Mouse (Mus musculus): ENCODE data around the gene Fam209.

The Fam209 gene

GRCm38 (mm10) chr2:172472318-172472717, at the start of gene Fam209:
Fam209 (plus strand) TSS chr2:172472520.
- DNase-seq (ENCODE audit: low read depth, low spot score) = no peak

GRCm38 (mm10) chr2:172430609-172431008, 41.7 kb upstream of the Fam209 start:
- DNase-seq (ENCODE audit: low read depth, low spot score) = no peak

GRCm38 (mm10) chr2:172433746-172434145, 38.6 kb upstream of the Fam209 start:
- DNase-seq (ENCODE audit: low read depth, low spot score) = no peak

- no peak for DNase-seq (ENCODE audit: low read depth, low spot score)
Measured at GRCm38 (mm10) chr2:172437371-172437952, 34.9 kb upstream of the Fam209 start.

- peak; percentile 99 for DNase-seq (ENCODE audit: low read depth, low spot score)
Measured at GRCm38 (mm10) chr2:172439843-172440639, 32.3 kb upstream of the Fam209 start, which contains the start of gene Rtf2. Rtf2 (plus strand) TSS chr2:172440556.

- DNase-seq (ENCODE audit: low read depth, low spot score) = no peak
Measured at GRCm38 (mm10) chr2:172440640-172441005, 31.7 kb upstream of the Fam209 start.

DNA sequence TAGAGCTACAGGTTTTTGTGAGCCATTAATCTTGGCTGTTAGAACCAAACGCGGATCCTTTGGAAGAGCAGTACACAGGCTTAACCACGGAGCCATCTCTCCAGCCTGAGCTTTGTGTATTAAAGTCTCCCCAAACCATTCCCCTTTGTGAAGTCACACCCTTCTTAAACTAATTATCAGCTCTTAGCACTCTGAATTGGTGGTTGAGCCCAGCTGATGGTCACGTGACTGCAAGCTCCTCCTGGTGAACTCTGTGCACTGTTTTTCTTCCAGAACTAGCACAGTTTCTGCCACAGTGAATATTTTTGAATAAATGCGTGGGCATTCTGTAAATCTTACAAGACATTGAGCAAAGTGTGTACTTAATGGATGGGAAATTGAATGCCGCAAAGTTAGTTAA, 31.1 kb upstream of the Fam209 start:
- no peak for DNase-seq (ENCODE audit: low read depth, low spot score)

DNA sequence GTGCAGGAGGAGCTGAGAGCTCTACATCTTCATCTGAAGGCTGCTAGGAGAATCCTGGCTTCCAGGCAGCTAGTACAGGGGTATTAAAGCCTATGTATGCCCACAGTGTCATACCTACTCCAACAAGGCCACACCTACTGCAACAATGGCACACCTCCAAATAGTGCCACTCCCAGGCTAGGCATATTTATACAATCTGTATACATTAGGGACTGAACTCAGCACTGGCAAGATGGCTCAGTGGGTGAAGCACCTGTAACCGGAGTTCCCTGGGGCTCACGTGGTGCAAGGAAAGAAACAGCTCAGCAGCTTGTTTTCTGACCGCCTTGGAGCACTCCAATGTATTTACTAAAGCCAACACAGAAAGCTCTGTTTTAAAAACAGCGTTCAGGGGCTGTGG, 26.7 kb upstream of the Fam209 start:
- DNase-seq (ENCODE audit: low read depth, low spot score) = no peak

DNA sequence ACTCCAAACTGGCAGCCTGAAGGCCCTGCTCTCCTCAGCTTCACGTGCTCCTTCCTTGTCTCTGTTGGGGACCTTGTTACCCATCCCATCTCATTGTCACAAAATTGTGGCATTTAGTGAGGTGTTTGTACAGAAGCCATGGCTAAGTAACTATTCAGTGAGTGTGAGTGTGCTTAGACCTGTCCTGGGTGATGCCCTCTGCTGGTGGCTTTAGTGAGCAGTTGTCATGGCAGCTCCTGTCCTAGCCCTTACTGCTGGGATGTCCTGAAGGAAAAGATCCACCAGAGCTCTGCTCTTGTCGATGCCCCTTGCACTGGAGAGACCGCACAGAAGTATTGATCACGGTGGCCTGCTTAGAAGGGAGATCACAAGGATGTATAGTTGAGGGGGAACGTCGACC, 25.0 kb upstream of the Fam209 start:
- no peak for DNase-seq (ENCODE audit: low read depth, low spot score)

DNA sequence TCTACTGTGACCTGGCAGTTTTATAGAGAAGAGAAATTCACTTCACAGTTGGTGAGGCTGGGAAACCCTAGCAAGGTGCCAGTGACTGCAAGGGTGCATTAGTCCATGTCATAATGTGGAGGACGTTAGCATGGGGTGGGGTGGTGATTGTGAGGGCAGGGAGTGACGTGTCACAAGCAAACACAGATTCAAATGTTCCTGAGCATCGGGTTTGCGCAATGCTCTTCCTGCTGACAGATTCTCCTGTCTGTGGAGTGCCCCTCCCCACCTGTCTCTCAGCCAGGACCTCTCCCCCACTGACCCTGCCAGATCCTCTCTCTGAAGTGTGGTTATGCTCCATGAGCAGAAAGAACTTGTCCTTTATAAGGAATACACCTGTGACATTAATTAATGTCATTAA, 24.0 kb upstream of the Fam209 start:
- DNase-seq (ENCODE audit: low read depth, low spot score) = no peak

DNA sequence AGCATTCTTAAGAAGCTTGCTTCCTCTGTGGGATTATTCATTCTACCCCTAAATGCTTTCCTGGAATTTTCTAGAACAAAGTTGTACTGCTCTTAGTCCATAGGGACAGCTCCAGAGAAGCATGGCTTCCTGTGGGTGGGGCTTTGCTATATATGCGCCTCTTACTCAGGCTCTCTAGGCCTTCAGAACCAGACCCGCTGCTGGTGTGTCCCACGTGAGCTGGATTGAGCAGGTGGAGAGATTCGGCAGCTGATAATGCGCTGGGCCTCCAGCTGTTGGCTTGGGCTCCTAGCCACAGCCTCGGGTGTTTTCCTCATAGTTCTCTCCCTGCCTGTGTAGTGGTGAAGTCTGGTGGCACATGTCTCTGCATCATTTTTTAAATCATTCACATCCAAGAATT, 21.7 kb upstream of the Fam209 start:
- no peak for DNase-seq (ENCODE audit: low read depth, low spot score)

DNA sequence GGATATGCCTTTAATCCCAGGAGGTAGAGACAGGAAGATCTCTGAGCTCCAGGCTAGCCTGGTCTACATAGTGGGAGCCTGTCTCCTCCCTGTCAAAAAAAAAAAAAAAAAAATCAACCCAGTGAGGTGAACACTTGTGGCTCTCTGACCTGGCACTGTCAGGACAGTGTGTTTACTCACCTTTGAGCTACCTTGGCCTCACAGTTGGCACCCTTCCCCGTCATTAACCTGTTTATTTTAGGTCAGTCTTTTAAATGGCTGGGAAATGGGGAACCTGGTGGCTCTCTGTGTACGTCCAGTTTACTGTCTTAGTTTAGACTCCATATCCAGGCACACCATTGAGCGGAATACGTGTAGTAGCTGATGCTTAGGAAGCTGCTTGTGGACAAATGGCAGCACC, 20.3 kb upstream of the Fam209 start:
- DNase-seq (ENCODE audit: low read depth, low spot score) = no peak

DNA sequence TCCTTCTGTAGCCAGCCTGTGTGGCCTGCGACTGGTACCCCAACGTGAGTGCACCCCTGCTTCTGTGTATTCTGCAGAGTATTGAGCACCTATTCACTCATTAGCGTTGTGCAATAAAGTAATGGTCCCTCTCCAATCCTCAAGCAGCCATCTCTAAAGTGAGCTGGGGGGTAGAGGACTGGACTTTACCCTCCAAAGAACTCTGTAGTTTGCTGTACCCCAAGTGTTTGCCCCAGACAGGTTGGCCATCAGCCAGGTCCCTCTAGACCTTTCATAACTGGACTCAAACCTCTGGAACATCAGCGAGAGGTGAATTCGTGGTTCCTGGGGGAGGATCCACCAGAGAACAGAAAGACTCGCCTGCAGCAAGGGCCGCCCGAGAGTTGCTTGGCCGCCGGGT, 19.9 kb upstream of the Fam209 start:
- no peak for DNase-seq (ENCODE audit: low read depth, low spot score)

DNA sequence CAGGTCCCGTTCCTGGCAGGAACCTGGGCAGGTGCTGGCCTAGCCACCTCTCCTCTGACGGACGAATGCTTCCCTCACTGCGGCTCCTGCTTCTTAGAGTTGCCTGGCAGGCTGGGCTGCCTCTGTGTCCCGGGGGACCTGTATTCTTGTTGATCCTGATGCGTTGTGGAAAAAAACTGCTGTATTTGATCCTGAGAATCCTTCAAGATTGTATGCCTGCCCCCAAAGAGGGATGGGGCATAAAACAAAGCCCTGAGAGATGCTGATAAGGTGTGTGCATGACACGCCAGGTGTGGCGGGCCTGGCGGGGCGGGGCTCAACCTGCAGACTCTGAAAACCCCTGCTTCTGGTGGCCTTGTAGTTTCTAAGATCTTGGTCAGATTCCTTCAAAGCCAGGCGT, 13.8 kb upstream of the Fam209 start, which contains the start of gene Gcnt7:
Gene Gcnt7, minus strand, starts transcription at position 101 of the 400 bp plus-strand sequence.
- no peak for DNase-seq (ENCODE audit: low read depth, low spot score)

DNA sequence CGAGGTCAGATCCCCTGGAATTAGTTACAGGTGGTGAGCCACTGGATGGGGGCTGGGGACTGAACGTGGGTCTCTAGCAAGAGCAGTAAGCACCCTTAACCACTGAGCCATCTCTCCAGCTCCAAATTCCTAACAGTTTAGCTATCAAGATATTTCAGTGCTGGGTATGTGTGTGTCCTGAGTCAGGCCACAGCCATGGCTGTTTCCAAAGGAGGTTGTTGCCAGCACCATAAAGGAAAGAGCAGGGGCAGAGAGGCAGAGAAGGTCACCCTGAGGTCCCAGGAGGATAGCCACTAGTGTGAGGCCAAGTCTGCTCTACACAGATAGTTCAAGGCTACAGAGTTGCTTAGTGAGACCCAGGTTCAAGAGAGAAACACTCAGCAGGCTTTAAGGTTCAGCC, 11.7 kb upstream of the Fam209 start:
- DNase-seq (ENCODE audit: low read depth, low spot score) = no peak

DNA sequence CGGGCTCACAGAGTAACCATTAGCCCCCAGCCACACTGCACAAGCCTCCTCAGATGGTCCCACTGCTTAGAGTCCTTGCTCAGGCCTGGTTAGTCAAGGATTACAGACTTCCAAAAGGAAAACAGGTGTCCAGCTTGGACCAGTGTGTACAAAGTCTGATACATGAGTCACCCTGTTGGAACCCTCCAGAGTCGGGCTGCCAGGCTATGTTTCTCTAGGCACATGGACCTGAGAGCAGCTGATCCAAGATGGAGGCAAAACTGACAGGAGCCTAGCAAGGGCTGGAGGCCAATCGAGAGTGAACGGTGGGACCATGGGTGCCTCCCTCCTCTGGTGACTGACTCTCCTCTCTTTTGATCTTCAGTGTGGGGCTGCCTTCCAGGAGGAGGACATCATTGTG, 9.5 kb upstream of the Fam209 start:
- DNase-seq (ENCODE audit: low read depth, low spot score) = no peak

DNA sequence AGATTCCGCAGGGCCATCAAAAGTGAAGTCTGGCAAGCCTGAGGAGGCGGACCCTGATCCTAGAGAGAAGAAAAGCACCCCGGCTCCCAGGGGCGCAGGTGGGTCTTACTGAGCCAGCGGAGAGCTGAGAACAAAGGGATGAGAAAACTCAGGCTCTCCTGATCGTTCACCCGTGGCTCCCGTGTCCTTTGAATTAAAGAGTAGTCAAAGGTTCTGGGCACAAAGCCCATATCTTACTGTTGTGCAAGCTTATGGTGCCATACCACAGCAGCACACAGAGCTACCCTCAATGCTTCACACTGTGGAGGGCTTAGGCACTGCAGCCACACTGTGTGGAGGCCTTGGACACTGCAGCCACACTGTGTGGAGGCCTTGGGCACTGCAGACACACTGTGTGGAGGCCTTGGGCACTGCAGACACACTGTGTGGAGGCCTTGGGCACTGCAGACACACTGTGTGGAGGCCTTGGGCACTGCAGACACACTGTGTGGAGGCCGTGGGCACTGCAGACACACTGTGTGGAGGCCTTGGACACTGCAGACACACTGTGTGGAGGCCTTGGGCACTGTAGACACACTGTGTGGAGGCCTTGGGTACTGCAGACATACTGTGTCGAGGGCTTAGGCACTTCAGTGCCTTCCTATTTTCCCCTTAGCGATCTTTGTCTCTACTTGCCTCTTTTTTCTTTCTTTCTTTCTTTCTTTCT, 5.7 kb upstream of the Fam209 start:
- DNase-seq (ENCODE audit: low read depth, low spot score) = no peak

GRCm38 (mm10) chr2:172467206-172467605, 5.1 kb upstream of the Fam209 start:
- no peak for DNase-seq (ENCODE audit: low read depth, low spot score)

GRCm38 (mm10) chr2:172468346-172468819, 3.9 kb upstream of the Fam209 start:
- no peak for DNase-seq (ENCODE audit: low read depth, low spot score)

DNA sequence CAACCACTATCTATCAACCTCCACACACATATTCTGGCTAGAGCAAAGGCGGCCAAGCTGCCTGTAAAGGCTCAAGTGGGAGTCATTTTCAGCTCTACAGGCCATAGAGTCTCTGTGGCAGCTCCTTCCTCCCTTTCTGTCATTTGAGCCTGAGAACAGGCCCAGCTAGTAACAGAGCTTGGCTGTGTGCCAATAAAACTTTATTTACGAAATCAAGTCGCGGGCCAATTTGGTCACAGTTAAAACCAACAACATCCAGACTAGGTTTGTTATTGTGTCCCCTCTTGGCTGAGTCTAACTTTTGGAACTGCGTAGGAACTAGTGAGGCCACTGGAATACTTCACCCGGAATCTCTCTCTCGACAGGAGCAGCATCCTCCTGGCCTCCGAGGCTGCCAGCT, 1.3 kb downstream of the Fam209 start:
- DNase-seq (ENCODE audit: low read depth, low spot score) = no peak

GRCm38 (mm10) chr2:172474970-172475369, 2.6 kb downstream of the Fam209 start:
- DNase-seq (ENCODE audit: low read depth, low spot score) = no peak

DNA sequence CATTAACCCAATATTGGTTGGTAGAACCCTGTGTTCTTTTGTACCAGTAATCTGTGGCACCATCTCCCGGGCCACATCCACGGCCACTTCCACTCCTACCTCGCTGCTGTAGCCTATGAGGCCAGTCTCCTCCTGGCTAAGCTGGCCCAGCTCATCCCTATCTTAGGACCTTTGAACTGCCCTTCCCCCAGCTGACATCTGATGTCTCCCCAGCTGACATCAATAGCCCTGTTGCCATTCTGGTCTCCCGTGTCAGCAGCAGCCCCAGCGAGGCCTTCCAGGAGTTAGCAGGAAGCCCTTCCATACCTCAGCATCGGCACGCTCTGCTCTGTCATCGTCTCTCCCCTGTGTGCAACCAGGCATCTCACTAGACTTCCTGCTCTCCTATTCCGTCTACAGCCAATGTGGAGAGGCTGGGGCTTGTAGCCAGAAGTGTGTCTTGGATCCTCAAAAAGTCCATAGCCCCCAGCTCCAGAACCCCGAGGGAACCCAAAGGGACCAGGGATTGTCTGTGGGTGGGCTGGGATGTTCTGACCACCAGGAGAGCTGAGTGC, 4.5 kb downstream of the Fam209 start:
- DNase-seq (ENCODE audit: low read depth, low spot score) = no peak
